Mouse (Mus musculus) midbrain, embryonic 11.5 days (tissue): ENCODE results near the gene Ank2. TPM values are rescaled to one million over a fixed set of nuclear protein-coding genes. Genes with fewer than 3 reads are reported as not detected.
"Not testable (repeated sequence)": the region's sequence is repeated elsewhere in the genome, so short reads cannot be mapped to it uniquely, and the experiment has no call there.

Source experiments
- ATAC-seq: fragments of 200-750 bp; cut with Nextera tagmentation; 2 replicates; pipeline ENCODE4 v1.8.0; 2017; ENCODE audit warnings: moderate TSS enrichment, moderate library complexity; ENCODE audit not compliant: low FRiP score
- DNase-seq: peaks from one replicate; pipeline ENCODE4 v3.0.0; 2015; ENCODE audit warnings: low spot score; ENCODE audit errors: missing footprints
- H3K27ac ChIP-seq: fragments of 300-500 bp; sonication (generic); 2 replicates; pipeline ENCODE4 v1.5.1; 2014; ENCODE audit warnings: low read depth, low read length
- H3K27me3 ChIP-seq: fragments of 300-500 bp; sonication (generic); 2 replicates; pipeline ENCODE4 v1.6.1; 2014; ENCODE audit warnings: mild to moderate bottlenecking, low read length, moderate library complexity, mixed read lengths; ENCODE audit not compliant: control insufficient read depth, insufficient read depth
- H3K36me3 ChIP-seq: fragments of 300-500 bp; sonication (generic); 2 replicates; pipeline ENCODE4 v1.6.1; 2014; ENCODE audit warnings: mild to moderate bottlenecking, low read length, moderate library complexity, mixed read lengths; ENCODE audit not compliant: control insufficient read depth, insufficient read depth
- H3K4me1 ChIP-seq: fragments of 300-500 bp; sonication (generic); 2 replicates; pipeline ENCODE4 v1.6.1; 2014; ENCODE audit warnings: low read length; ENCODE audit not compliant: control insufficient read depth, insufficient read depth
- H3K4me2 ChIP-seq: fragments of 300-500 bp; sonication (generic); 2 replicates; pipeline ENCODE4 v1.6.1; 2014; ENCODE audit warnings: mild to moderate bottlenecking, moderate library complexity
- H3K4me3 ChIP-seq: fragments of 300-500 bp; sonication (generic); 2 replicates; pipeline ENCODE4 v1.5.1; 2014; ENCODE audit warnings: low read depth, low read length
- H3K9ac ChIP-seq: fragments of 300-500 bp; sonication (generic); 2 replicates; pipeline ENCODE4 v1.6.1; 2014; ENCODE audit warnings: low read length
- H3K9me3 ChIP-seq: fragments of 300-500 bp; sonication (generic); 2 replicates; pipeline ENCODE4 v1.6.1; 2016; ENCODE audit warnings: low read length; ENCODE audit not compliant: control insufficient read depth
- WGBS: fragments of 180-500 bp; shearing (Covaris S2); extraction: QIAGEN DNeasy Blood & Tissue Kit; methylation state at CpG from one replicate; pipeline ENCODE4 v1.1.7; 2014; 5-methylcytosine and 5-hydroxymethylcytosine counted together
- polyA plus RNA-seq: library from polyadenylated mRNA; unstranded; fragments of >200 nt; fragmentation: Nextera tagmentation; extraction: Ambion mirVana; gene quantifications from 2 replicates; pipeline ENCODE4 v1.2.1, GENCODE M21; 2014

Gene Ank2
- polyA plus RNA-seq, 1 experiment from 2014 or later, result 66.6 TPM

DNA sequence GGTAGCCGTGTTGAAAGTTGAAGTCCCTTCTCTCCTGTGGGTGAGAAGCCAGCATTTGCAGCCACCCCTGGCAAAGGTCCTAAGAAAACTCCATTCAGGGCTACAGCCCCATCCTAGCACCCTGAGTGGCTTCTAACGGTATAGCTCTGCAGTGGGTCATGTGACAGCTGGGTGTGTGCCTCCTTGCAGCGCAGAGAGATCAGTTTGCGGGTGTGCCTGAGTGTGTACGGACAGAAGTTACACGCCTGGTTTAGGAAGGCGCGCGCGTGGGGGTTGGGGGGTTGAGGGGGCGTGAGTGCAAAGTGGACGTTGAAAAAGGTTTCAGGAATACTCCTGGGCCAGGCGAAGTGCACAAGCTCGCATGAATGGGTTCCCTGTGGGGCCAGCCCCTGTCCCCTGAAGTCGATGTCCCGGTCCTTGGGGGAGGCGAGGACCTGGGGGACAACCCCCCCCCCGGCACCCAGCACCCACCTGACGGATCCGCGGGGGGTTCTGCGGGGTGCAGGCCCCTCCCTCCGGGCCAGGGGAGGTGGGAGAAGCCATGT lies 881 bp downstream of the Ank2 start:
- Histone ChIP-seq H3K9ac (peak overlapping the region; percentile 83), H3K4me1 (peaks cover 3% of the 10 kb centered on the region), H3K27me3 (peaks cover 13% of the 10 kb centered on the region), H3K9me3 (no peaks in the 10 kb centered on the region), H3K36me3 (no peaks in the 10 kb centered on the region), H3K27ac (no peak overlapping the region), H3K4me3 (peak overlapping the region; percentile 62), H3K4me2 (peak overlapping the region; percentile 100)
- DNase-seq (peak; percentile 93), ATAC-seq (peak; percentile 85)
- WGBS, result 2% methylated on average over 23 of the region's 23 CpGs

- H3K9ac ChIP-seq, result no peak overlapping the region
- H3K4me3 ChIP-seq, result no peak overlapping the region
- no peaks in the 10 kb centered on the region for H3K36me3 ChIP-seq
- no peak overlapping the region for H3K4me2 ChIP-seq
- no peaks in the 10 kb centered on the region for H3K9me3 ChIP-seq
- no peak overlapping the region for H3K27ac ChIP-seq
- ATAC-seq (no peak), DNase-seq (no peak)
- no peaks in the 10 kb centered on the region; the same call in 1 of the 2 replicates for H3K27me3 ChIP-seq
- H3K4me1 ChIP-seq, result no peaks in the 10 kb centered on the region
- 83% methylated on average over 3 of the region's 3 CpGs for WGBS
These were observed 6.5 kb downstream of the Ank2 start for GRCm38 (mm10) chr3:127492663-127493062.

GRCm38 (mm10) chr3:127487302-127487701 lies 11.8 kb downstream of the Ank2 start:
- no peak for ATAC-seq
- Histone ChIP-seq H3K27ac (no peak overlapping the region), H3K9me3 (no peaks in the 10 kb centered on the region), H3K4me1 (no peaks in the 10 kb centered on the region), H3K36me3 (no peaks in the 10 kb centered on the region), H3K9ac (no peak overlapping the region), H3K27me3 (no peaks in the 10 kb centered on the region), H3K4me2 (no peak overlapping the region), H3K4me3 (no peak overlapping the region)
- WGBS, result 70% methylated on average over 7 of the region's 7 CpGs
- no peak for DNase-seq

DNA sequence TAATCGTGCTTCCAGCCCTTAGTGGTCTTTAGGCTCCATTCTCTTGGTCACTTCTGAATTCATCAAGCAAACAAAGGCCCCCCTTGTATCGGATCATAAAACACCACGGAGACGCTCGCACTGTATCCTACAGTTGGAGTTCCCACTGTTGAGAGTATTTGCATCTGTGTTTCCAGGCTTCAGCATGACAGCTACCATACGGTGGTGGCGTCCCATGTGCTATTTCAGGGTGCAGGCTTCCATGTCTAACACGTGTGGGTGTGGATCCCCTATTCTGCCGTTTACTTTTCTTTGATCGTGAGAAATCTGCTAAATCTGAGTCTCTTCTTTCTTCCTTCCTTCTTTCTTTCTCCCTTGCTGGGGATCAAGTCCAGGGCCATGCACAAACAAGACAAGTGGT lies 14.0 kb downstream of the Ank2 start:
- H3K9me3 ChIP-seq, result no peaks in the 10 kb centered on the region
- no peak overlapping the region for H3K4me2 ChIP-seq
- H3K36me3 ChIP-seq, result no peaks in the 10 kb centered on the region
- ATAC-seq (no peak), DNase-seq (no peak)
- no peak overlapping the region for H3K27ac ChIP-seq
- no peak overlapping the region for H3K9ac ChIP-seq
- H3K4me3 ChIP-seq, result no peak overlapping the region
- H3K27me3 ChIP-seq, result no peaks in the 10 kb centered on the region
- H3K4me1 ChIP-seq, result no peaks in the 10 kb centered on the region
- 86% methylated on average over 10 of the region's 10 CpGs for WGBS

GRCm38 (mm10) chr3:127481658-127482057 lies 17.5 kb downstream of the Ank2 start:
- 72% methylated on average over 6 of the region's 6 CpGs for WGBS
- Histone ChIP-seq H3K4me2 (no peak overlapping the region), H3K27me3 (no peaks in the 10 kb centered on the region), H3K36me3 (no peaks in the 10 kb centered on the region), H3K9ac (no peak overlapping the region), H3K27ac (no peak overlapping the region), H3K9me3 (no peaks in the 10 kb centered on the region), H3K4me1 (no peaks in the 10 kb centered on the region), H3K4me3 (no peak overlapping the region)
- ATAC-seq (no peak), DNase-seq (no peak)

DNA sequence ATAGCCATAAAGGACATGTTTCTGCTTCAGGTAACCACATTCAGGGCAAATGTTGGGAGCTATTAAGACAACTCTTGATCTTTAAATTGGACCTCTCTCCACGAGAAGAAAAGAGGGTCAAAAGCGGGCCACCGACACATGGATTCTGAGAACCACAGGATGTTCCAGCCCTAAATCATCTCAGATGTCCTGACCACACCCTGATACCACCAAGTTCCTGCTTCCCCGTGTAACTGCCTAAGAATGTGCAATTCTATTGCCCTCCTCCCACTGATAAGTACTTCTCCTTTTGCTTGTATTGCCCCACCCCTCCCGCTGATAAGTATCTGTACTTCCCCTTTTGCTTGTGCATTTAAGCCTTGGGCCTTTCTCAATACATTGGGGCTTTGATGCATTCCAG lies 18.8 kb downstream of the Ank2 start:
- not testable (repeated sequence) for H3K4me1 ChIP-seq, H3K36me3 ChIP-seq, H3K27me3 ChIP-seq, ATAC-seq, H3K4me3 ChIP-seq, DNase-seq, H3K9ac ChIP-seq, H3K9me3 ChIP-seq, H3K4me2 ChIP-seq, H3K27ac ChIP-seq
- 89% methylated on average over 5 of the region's 5 CpGs for WGBS

DNA sequence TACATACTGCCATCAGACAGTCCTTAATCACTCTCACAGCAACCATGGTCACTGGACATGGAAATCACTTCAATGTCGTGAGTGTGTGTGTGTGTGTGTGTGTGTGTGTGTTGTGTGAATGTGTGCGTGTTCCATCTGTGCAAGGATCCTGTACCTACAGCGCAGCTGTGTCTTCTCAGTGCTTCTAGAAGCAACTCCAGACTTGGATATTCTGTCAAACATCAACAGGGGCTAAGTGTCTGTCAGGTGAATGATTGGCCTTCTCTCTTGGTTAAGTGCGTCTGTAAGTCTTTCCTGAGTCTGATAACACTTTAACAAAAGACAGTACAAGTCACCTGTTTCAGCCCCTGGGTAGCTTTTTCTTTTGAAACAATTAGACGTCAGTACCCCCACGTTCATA lies 25.0 kb downstream of the Ank2 start:
- H3K4me3 ChIP-seq, result no peak overlapping the region
- no peak overlapping the region for H3K4me2 ChIP-seq
- no peaks in the 10 kb centered on the region for H3K27me3 ChIP-seq
- 87% methylated on average over 6 of the region's 6 CpGs for WGBS
- no peaks in the 10 kb centered on the region for H3K4me1 ChIP-seq
- H3K36me3 ChIP-seq, result no peaks in the 10 kb centered on the region
- peak; percentile 66 for DNase-seq
- H3K9ac ChIP-seq, result no peak overlapping the region
- no peak for ATAC-seq
- H3K27ac ChIP-seq, result no peak overlapping the region
- H3K9me3 ChIP-seq, result no peaks in the 10 kb centered on the region

DNA sequence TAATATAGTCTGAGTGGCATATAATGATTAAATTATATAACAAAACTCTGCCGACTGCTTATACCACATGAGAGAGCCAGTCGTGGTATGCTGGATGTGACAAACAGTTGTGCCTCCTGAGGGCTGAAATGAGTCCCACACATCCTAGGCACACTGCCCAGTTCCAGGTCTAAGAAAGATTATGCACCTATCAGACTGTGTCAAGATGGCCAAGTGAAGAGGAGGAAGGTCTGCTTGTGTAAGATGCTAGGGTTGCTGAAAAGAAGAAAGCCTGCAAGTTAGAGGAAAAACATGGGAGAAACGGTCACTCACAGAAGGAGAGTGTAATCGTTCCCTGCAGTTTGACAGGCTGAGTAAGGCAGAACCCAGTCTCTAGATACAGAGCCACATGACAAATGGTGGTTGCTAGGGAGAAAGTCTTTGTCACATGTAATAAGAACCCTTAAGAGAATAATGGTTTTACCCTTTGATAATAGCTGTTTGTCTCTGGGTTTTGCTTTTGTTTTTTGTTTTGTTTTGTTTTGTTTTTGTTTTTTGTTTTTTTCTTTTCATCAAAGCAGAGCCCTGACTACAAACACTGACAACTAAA lies 29.9 kb downstream of the Ank2 start:
- Histone ChIP-seq H3K9me3 (no peaks in the 10 kb centered on the region), H3K4me1 (peaks cover under 1% of the 10 kb centered on the region), H3K4me2 (no peak overlapping the region), H3K36me3 (no peaks in the 10 kb centered on the region), H3K27me3 (no peaks in the 10 kb centered on the region), H3K4me3 (no peak overlapping the region), H3K27ac (no peak overlapping the region), H3K9ac (no peak overlapping the region)
- no peak for ATAC-seq
- 72% methylated on average over 4 of the region's 4 CpGs for WGBS
- DNase-seq, result no peak

DNA sequence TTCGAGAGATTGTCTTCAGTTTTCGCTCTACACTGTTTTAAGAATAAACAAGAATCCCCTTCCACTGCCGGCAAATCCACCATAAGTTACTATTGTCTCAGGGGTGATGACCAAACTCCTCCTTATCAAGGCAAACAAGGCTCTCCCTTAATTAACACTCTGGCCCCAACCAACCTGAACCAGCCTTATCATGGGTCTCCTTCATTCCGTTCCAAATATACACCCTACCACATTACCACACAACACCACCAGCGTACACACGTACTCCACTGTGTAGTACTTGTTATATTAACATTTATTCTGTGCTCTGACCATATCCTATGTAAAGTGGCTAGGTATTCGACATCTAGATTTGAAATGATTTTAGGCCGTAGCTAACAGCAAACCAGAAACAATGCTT lies 30.6 kb downstream of the Ank2 start:
- H3K9ac ChIP-seq, result no peak overlapping the region
- no peaks in the 10 kb centered on the region for H3K9me3 ChIP-seq
- ATAC-seq (no peak), DNase-seq (peak; percentile 33)
- H3K4me1 ChIP-seq, result peaks cover 7% of the 10 kb centered on the region
- H3K4me3 ChIP-seq, result no peak overlapping the region
- H3K27me3 ChIP-seq, result no peaks in the 10 kb centered on the region
- H3K27ac ChIP-seq, result no peak overlapping the region
- H3K36me3 ChIP-seq, result no peaks in the 10 kb centered on the region
- 88% methylated on average over 8 of the region's 8 CpGs for WGBS
- H3K4me2 ChIP-seq, result no peak overlapping the region
